Mouse (Mus musculus) ES-Bruce4 (cell line): ENCODE data around the gene Il1r2. TPM values are rescaled to one million over a fixed set of nuclear protein-coding genes. Genes with fewer than 3 reads are reported as not detected.
A peak's percentile ranks its signal among the peaks of the same experiment; 100 is the strongest.

Source experiments
- H3K27ac ChIP-seq: 2 replicates; pipeline ENCODE4 v1.5.1; 2012; ENCODE audit warnings: low read length, inconsistent platforms; ENCODE audit not compliant: insufficient read depth
- H3K27me3 ChIP-seq: 2 replicates; pipeline ENCODE4 v1.6.1; 2012; ENCODE audit warnings: mild to moderate bottlenecking, low read length, inconsistent platforms; ENCODE audit not compliant: control insufficient read depth, poor library complexity, insufficient read depth, severe bottlenecking
- H3K36me3 ChIP-seq: 2 replicates; pipeline ENCODE4 v1.6.1; 2012; ENCODE audit warnings: inconsistent platforms, mild to moderate bottlenecking, low read length, moderate library complexity; ENCODE audit not compliant: control insufficient read depth, poor library complexity, insufficient read depth, severe bottlenecking
- H3K4me1 ChIP-seq: one replicate; pipeline ENCODE4 v1.8.1; 2011; ENCODE audit warnings: low read length; ENCODE audit not compliant: control insufficient read depth, insufficient read depth
- H3K4me3 ChIP-seq: 2 replicates; pipeline ENCODE4 v1.5.1; 2011; ENCODE audit warnings: low read depth, mild to moderate bottlenecking, low read length
- H3K9ac ChIP-seq: 2 replicates; pipeline ENCODE4 v1.6.1; 2012; ENCODE audit warnings: low read depth, mild to moderate bottlenecking, inconsistent platforms; ENCODE audit not compliant: poor library complexity, severe bottlenecking
- H3K9me3 ChIP-seq: replicated peaks from 2 replicates; pipeline ENCODE4 v1.6.1; 2012; ENCODE audit warnings: mild to moderate bottlenecking, low read length, inconsistent platforms; ENCODE audit not compliant: control insufficient read depth, poor library complexity, insufficient read depth, severe bottlenecking
- CTCF ChIP-seq: IDR thresholded peaks from one replicate; pipeline ENCODE4 v1.8.1; 2011; ENCODE audit warnings: low read depth, low read length
- EP300 ChIP-seq: IDR thresholded peaks from 2 replicates; pipeline ENCODE4 v1.6.1; 2011; ENCODE audit warnings: low read depth, low read length; ENCODE audit not compliant: insufficient read depth
- POLR2A ChIP-seq: IDR thresholded peaks from one replicate; pipeline ENCODE4 v1.8.1; 2011; ENCODE audit warnings: low read length; ENCODE audit not compliant: insufficient read depth
- polyA plus RNA-seq: library from polyadenylated mRNA; stranded (reverse); fragments of >200 nt; gene quantifications from 2 replicates; pipeline ENCODE4 v1.2.4, GENCODE M21; 2011; ENCODE audit warnings: low read depth; ENCODE audit not compliant: missing spikeins, insufficient read depth, insufficient read length

Il1r2 gene
- polyA plus RNA-seq, 1 experiment = not detected

GRCm38 (mm10) chr1:40091160-40091559, 17.3 kb downstream of the Il1r2 start:
- H3K27me3 ChIP-seq = no peaks in the 10 kb centered on the region
- no peak overlapping the region for H3K4me3 ChIP-seq
- no peak for TF ChIP-seq POLR2A
- no peak for TF ChIP-seq EP300
- TF ChIP-seq CTCF = no peak
- H3K9me3 ChIP-seq = no peaks in the 10 kb centered on the region
- no peak overlapping the region for H3K27ac ChIP-seq
- H3K36me3 ChIP-seq = no peaks in the 10 kb centered on the region
- no peak overlapping the region for H3K9ac ChIP-seq
- H3K4me1 ChIP-seq = no peaks in the 10 kb centered on the region

- H3K36me3 ChIP-seq = no peaks in the 10 kb centered on the region
- no peaks in the 10 kb centered on the region for H3K27me3 ChIP-seq
- H3K4me1 ChIP-seq = no peaks in the 10 kb centered on the region
- H3K9me3 ChIP-seq = no peaks in the 10 kb centered on the region
- TF ChIP-seq CTCF (no peak), EP300 (no peak)
- no peak overlapping the region for H3K4me3 ChIP-seq
- no peak overlapping the region for H3K27ac ChIP-seq
- H3K9ac ChIP-seq = no peak overlapping the region
These were observed 18.7 kb downstream of the Il1r2 start for GRCm38 (mm10) chr1:40092541-40092940.

- Histone ChIP-seq H3K9ac (no peak overlapping the region), H3K9me3 (no peaks in the 10 kb centered on the region), H3K27me3 (peaks cover 2% of the 10 kb centered on the region; the same call in 1 of the 2 replicates), H3K4me3 (no peak overlapping the region), H3K4me1 (no peaks in the 10 kb centered on the region), H3K27ac (no peak overlapping the region), H3K36me3 (no peaks in the 10 kb centered on the region)
- TF ChIP-seq CTCF = no peak
- TF ChIP-seq POLR2A = no peak
- TF ChIP-seq EP300 = no peak
These were observed 20.9 kb downstream of the Il1r2 start for GRCm38 (mm10) chr1:40094601-40095304.

GRCm38 (mm10) chr1:40095585-40095984, 21.7 kb downstream of the Il1r2 start:
- no peak overlapping the region for H3K4me3 ChIP-seq
- no peaks in the 10 kb centered on the region for H3K36me3 ChIP-seq
- TF ChIP-seq EP300 (no peak), POLR2A (no peak), CTCF (peak; percentile 17)
- H3K9me3 ChIP-seq = no peaks in the 10 kb centered on the region
- no peak overlapping the region for H3K27ac ChIP-seq
- peaks cover 2% of the 10 kb centered on the region; the same call in 1 of the 2 replicates for H3K27me3 ChIP-seq
- no peak overlapping the region for H3K9ac ChIP-seq
- no peaks in the 10 kb centered on the region for H3K4me1 ChIP-seq

GRCm38 (mm10) chr1:40106306-40106705, 32.4 kb downstream of the Il1r2 start:
- no peaks in the 10 kb centered on the region for H3K9me3 ChIP-seq
- no peak overlapping the region for H3K9ac ChIP-seq
- no peaks in the 10 kb centered on the region for H3K4me1 ChIP-seq
- H3K27ac ChIP-seq = no peak overlapping the region
- H3K4me3 ChIP-seq = no peak overlapping the region
- no peak for TF ChIP-seq POLR2A
- no peak for TF ChIP-seq EP300
- no peak for TF ChIP-seq CTCF
- no peaks in the 10 kb centered on the region for H3K36me3 ChIP-seq
- no peaks in the 10 kb centered on the region; the same call in 1 of the 2 replicates for H3K27me3 ChIP-seq

GRCm38 (mm10) chr1:40106719-40107118, 32.8 kb downstream of the Il1r2 start:
- Histone ChIP-seq H3K9ac (no peak overlapping the region), H3K4me1 (no peaks in the 10 kb centered on the region), H3K27ac (no peak overlapping the region), H3K36me3 (no peaks in the 10 kb centered on the region), H3K9me3 (no peaks in the 10 kb centered on the region), H3K4me3 (no peak overlapping the region), H3K27me3 (no peaks in the 10 kb centered on the region; the same call in 1 of the 2 replicates)
- TF ChIP-seq EP300 = no peak
- TF ChIP-seq POLR2A = no peak
- no peak for TF ChIP-seq CTCF
